Mouse (Mus musculus) CH12.LX (cell line): Measurements from ENCODE around the gene Zfp408.

Experiments used
- ELF1 ChIP-seq: IDR thresholded peaks from 2 replicates; pipeline ENCODE4 v1.6.1; 2014; ENCODE audit warnings: low read depth, mild to moderate bottlenecking, inconsistent platforms, low read length, improper control_type of control experiment
- MAX ChIP-seq: IDR thresholded peaks from 2 replicates; pipeline ENCODE4 v1.6.1; 2011; ENCODE audit warnings: low read length, improper control_type of control experiment
- POLR2A ChIP-seq: IDR thresholded peaks from 2 replicates; pipeline ENCODE4 v1.6.1; 2011; ENCODE audit warnings: low read depth, mild to moderate bottlenecking, improper control_type of control experiment, low read length

DNA sequence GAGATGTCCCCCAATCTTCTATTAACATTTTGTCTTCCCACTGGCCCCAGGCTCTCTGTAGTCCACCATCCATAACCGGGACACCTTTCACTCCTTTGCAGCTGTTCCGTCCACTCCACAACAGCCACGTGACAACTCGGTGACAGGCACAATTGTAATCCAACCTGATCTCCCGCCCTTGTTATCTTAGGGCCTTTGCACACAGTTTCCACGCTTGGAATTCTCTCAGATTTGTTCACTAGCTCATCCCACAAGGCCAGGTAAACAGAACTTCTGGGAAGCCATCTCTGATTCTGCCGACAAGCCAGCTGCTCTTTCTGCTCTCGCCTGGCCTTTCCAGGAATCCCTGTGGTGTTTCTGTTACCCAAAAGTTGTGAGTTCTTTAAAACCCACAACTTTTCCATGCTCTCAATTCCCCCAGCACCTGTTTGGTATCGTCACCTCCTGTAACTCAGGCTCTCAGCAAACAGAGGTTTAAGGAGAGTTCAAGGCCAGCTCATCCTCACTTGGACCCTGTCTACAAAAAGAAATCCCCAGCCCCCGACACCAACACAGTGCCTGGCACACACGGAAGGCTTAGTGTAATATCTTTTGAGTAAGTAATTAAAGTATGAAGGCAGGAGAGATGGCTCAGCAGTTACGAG, 16.1 kb downstream of the Zfp408 start:
- TF ChIP-seq ELF1, result no peak
- TF ChIP-seq MAX, result no peak
- TF ChIP-seq POLR2A, result no peak
